Mouse (Mus musculus) cerebellum, postnatal 14 days (tissue): Measurements from ENCODE around the gene Stip1.
"Not testable (repeated sequence)": the region's sequence is repeated elsewhere in the genome, so short reads cannot be mapped to it uniquely, and the experiment has no call there.

ENCODE experiments used
- DNase-seq, 2 experiments: peaks; one replicate each; pipeline ENCODE4 v3.0.0; 2021; ENCODE audit warnings: mixed read lengths in 2 of 2

Stip1 gene

GRCm38 (mm10) chr19:7064571-7064970, 24.8 kb upstream of the Stip1 start:
- DNase-seq, result peak; percentile 94 to 95

- peak in 1 of 2 experiments; percentile 50 for DNase-seq
These were observed 23.1 kb upstream of the Stip1 start for GRCm38 (mm10) chr19:7062916-7063315.

GRCm38 (mm10) chr19:7062110-7062509, 22.3 kb upstream of the Stip1 start:
- DNase-seq, result no peak

GRCm38 (mm10) chr19:7058541-7058940, 18.8 kb upstream of the Stip1 start:
- no peak for DNase-seq

GRCm38 (mm10) chr19:7057722-7058207, 18.0 kb upstream of the Stip1 start:
- DNase-seq, result peak; percentile 62 to 76

- peak; percentile 56 to 79 for DNase-seq
These were observed 17.5 kb upstream of the Stip1 start for GRCm38 (mm10) chr19:7057126-7057721.

- peak; percentile 76 to 80 for DNase-seq
These were observed 16.7 kb upstream of the Stip1 start, which contains the start of gene Macrod1 for GRCm38 (mm10) chr19:7056248-7057087. TSS of gene Macrod1 (plus strand) at chr19:7056810.

GRCm38 (mm10) chr19:7055173-7055572, 15.4 kb upstream of the Stip1 start:
- no peak for DNase-seq

- no peak for DNase-seq
These were observed 15.0 kb upstream of the Stip1 start for GRCm38 (mm10) chr19:7054772-7055171.

GRCm38 (mm10) chr19:7053382-7053781, 13.6 kb upstream of the Stip1 start:
- not testable (repeated sequence) for DNase-seq

- DNase-seq, result no peak
These were observed 4.9 kb upstream of the Stip1 start for GRCm38 (mm10) chr19:7044706-7045105.

- no peak for DNase-seq
These were observed 4.5 kb upstream of the Stip1 start for GRCm38 (mm10) chr19:7044279-7044678.

- DNase-seq, result peak in 1 of 2 experiments; percentile 21
These were observed 1.4 kb upstream of the Stip1 start for GRCm38 (mm10) chr19:7041171-7041570.

GRCm38 (mm10) chr19:7040637-7041130, 917 bp upstream of the Stip1 start:
- no peak for DNase-seq

- DNase-seq, result peak; percentile 74 to 83
These were observed 563 bp downstream of the Stip1 start for GRCm38 (mm10) chr19:7039088-7039720.

GRCm38 (mm10) chr19:7034006-7034405, 5.8 kb downstream of the Stip1 start:
- DNase-seq, result no peak

GRCm38 (mm10) chr19:7029531-7029930, 10.2 kb downstream of the Stip1 start:
- DNase-seq, result no peak

- peak; percentile 80 to 83 for DNase-seq
These were observed 19.5 kb downstream of the Stip1 start for GRCm38 (mm10) chr19:7020224-7020641.

GRCm38 (mm10) chr19:7019191-7019590, 20.6 kb downstream of the Stip1 start, which contains the start of gene Fermt3:
TSS of gene Fermt3 (minus strand) at chr19:7019469.
- no peak for DNase-seq

- no peak for DNase-seq
These were observed 21.2 kb downstream of the Stip1 start for GRCm38 (mm10) chr19:7018546-7018945.

- DNase-seq, result no peak
These were observed 22.0 kb downstream of the Stip1 start for GRCm38 (mm10) chr19:7017541-7018457.
